ENCODE assay signal across 8 mouse cellular contexts in the genomic region with DNA sequence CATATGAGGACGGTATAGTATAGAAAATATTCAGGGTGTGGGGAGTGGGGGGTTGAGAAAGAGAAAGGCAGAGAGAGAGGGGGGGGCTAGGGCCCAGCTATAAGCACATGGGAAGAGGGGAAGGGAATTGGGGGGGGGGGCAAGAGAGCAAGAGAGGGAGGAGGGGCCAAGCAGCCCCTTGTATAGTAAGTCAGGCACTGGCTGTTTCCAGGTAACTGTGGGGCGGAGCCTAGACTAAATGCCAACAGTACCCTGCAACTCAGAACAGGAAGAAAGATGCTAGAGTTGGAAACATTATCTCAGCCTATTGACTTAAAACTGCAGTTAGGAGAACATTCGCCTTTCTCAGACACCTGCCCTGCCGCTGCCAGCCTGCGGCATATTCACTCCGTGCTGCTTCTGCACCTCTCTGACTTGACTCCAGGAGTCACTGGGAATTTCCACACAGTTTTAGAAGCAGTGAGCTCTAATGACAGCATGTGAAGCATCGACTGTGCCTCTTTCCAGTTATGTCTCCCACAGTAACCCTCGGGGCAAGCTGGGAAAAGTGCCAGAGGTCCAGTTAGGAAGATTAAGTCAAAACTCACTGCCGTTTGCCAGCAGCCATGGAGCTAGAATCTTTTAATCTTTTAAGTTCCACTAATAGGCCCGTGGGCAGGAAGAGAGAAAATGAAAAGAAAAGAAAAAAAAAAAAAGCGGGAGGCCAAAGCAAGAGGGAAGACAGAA. TPM values are rescaled to one million over a fixed set of nuclear protein-coding genes. Genes with fewer than 3 reads are reported as not detected.
A peak's percentile ranks its signal among the peaks of the same experiment; 100 is the strongest.
DNase-seq lines count a peak whose midpoint lies in the region; ATAC-seq and TF ChIP-seq lines count a peak whose summit lies in the region.

No protein-coding gene starts in this region.

- no peak for TF ChIP-seq CTCF in heart, adult 2 months (IDR thresholded peaks at IDR 0.05)

- no peaks in the 10 kb centered on the region for H3K36me3 ChIP-seq in heart, adult 2 months (ENCODE audit: control insufficient read depth, insufficient read depth, low read length)
- H3K36me3 ChIP-seq in heart, embryonic 10.5 days, result no peaks in the 10 kb centered on the region
- no peaks in the 10 kb centered on the region for H3K36me3 ChIP-seq in forebrain, embryonic 12.5 days (replicated peaks)
- no peaks in the 10 kb centered on the region for H3K36me3 ChIP-seq in hindbrain, embryonic 10.5 days
- no peaks in the 10 kb centered on the region for H3K36me3 ChIP-seq in neural tube, embryonic 15.5 days

- intact Hi-C loops in heart, adult 2 months (cut with DNase I), result no loop called here

- TF ChIP-seq EP300 in heart, adult 2 months (IDR thresholded peaks at IDR 0.05; ENCODE audit: insufficient read depth, low read depth, low read length), result no peak

- WGBS in heart, adult 2 months, result 43% methylated on average over 11 of the region's 11 CpGs
- WGBS in heart, embryonic 10.5 days, result 62% methylated on average over 11 of the region's 11 CpGs
- 38% methylated on average over 11 of the region's 11 CpGs for WGBS in forebrain, embryonic 12.5 days
- WGBS in hindbrain, embryonic 10.5 days, result 71% methylated on average over 11 of the region's 11 CpGs
- 47% methylated on average over 11 of the region's 11 CpGs for WGBS in neural tube, embryonic 15.5 days

- peak; percentile 12 to 21 for DNase-seq in heart, adult 2 months
- DNase-seq in heart, embryonic 10.5 days (ENCODE audit: low spot score), result no peak
- peak; percentile 38 for DNase-seq in adrenal gland, adult 2 months
- no peak for DNase-seq in hindbrain, embryonic 10.5 days (ENCODE audit: low spot score)
- DNase-seq in c-Kit-positive CD71-positive TER-119-positive erythroid progenitor cells, embryonic 14.5 days (ENCODE audit: low spot score), result no peak
- no peak for DNase-seq in spleen, adult 18-20 months

- H3K9me3 ChIP-seq in heart, embryonic 10.5 days, result no peaks in the 10 kb centered on the region
- no peaks in the 10 kb centered on the region for H3K9me3 ChIP-seq in forebrain, embryonic 12.5 days
- no peaks in the 10 kb centered on the region for H3K9me3 ChIP-seq in hindbrain, embryonic 10.5 days
- no peaks in the 10 kb centered on the region for H3K9me3 ChIP-seq in neural tube, embryonic 15.5 days (replicated peaks)

- H3K9ac ChIP-seq in heart, adult 2 months (ENCODE audit: low read depth, low read length), result no peak overlapping the region
- H3K9ac ChIP-seq in forebrain, embryonic 12.5 days, result no peak overlapping the region
- no peak overlapping the region for H3K9ac ChIP-seq in neural tube, embryonic 15.5 days (replicated peaks)

- ATAC-seq in forebrain, embryonic 12.5 days (ENCODE audit: low FRiP score), result peak; percentile 50
- no peak for ATAC-seq in neural tube, embryonic 15.5 days (ENCODE audit: low FRiP score)

- H3K79me2 ChIP-seq in heart, adult 2 months (replicated peaks; ENCODE audit: control insufficient read depth, insufficient read depth, low read length), result no peaks in the 10 kb centered on the region

- TF ChIP-seq POLR2A in heart, adult 2 months (IDR thresholded peaks at IDR 0.05; ENCODE audit: insufficient read depth, low read depth, low read length), result no peak

- no peaks in the 10 kb centered on the region for H3K4me1 ChIP-seq in heart, adult 2 months (ENCODE audit: control insufficient read depth, insufficient read depth, low read length)
- 0 out of 2 replicates have a peak, but pooled peaks cover 4% of the 10 kb centered on the region for H3K4me1 ChIP-seq in heart, embryonic 10.5 days
- peaks cover 46% of the 10 kb centered on the region for H3K4me1 ChIP-seq in forebrain, embryonic 12.5 days
- H3K4me1 ChIP-seq in hindbrain, embryonic 10.5 days (replicated peaks), result peaks cover 44% of the 10 kb centered on the region
- H3K4me1 ChIP-seq in neural tube, embryonic 15.5 days, result peaks cover 34% of the 10 kb centered on the region

- peak overlapping the region; percentile 41 for H3K4me2 ChIP-seq in forebrain, embryonic 12.5 days
- peak overlapping the region; percentile 9 for H3K4me2 ChIP-seq in neural tube, embryonic 15.5 days

- no peak overlapping the region for H3K27ac ChIP-seq in heart, adult 2 months
- H3K27ac ChIP-seq in heart, embryonic 10.5 days, result no peak overlapping the region
- H3K27ac ChIP-seq in forebrain, embryonic 12.5 days, result peak overlapping the region; percentile 95
- peak overlapping the region; percentile 46 for H3K27ac ChIP-seq in hindbrain, embryonic 10.5 days
- peak overlapping the region; percentile 77 for H3K27ac ChIP-seq in neural tube, embryonic 15.5 days (replicated peaks)

- H3K4me3 ChIP-seq in heart, adult 2 months, result no peak overlapping the region
- no peak overlapping the region for H3K4me3 ChIP-seq in heart, embryonic 10.5 days
- H3K4me3 ChIP-seq in forebrain, embryonic 12.5 days (replicated peaks), result no peak overlapping the region
- H3K4me3 ChIP-seq in hindbrain, embryonic 10.5 days, result no peak overlapping the region
- H3K4me3 ChIP-seq in neural tube, embryonic 15.5 days (replicated peaks), result no peak overlapping the region

- H3K27me3 ChIP-seq in heart, adult 2 months (ENCODE audit: control insufficient read depth, insufficient read depth, low read length), result no peaks in the 10 kb centered on the region
- H3K27me3 ChIP-seq in heart, embryonic 10.5 days (ENCODE audit: insufficient read depth, poor library complexity, severe bottlenecking), result no peaks in the 10 kb centered on the region
- no peaks in the 10 kb centered on the region for H3K27me3 ChIP-seq in forebrain, embryonic 12.5 days
- peaks cover 3% of the 10 kb centered on the region; the same call in 1 of the 2 replicates for H3K27me3 ChIP-seq in hindbrain, embryonic 10.5 days (ENCODE audit: insufficient read depth, poor library complexity, severe bottlenecking)
- H3K27me3 ChIP-seq in neural tube, embryonic 15.5 days (replicated peaks), result no peaks in the 10 kb centered on the region

RNA-seq across cellular contexts. Expression of gene Gtf2f2, which starts 20.6 kb away (rescaled TPM):
- total RNA-seq in heart, adult 2 months (2021), result 10 to 100 TPM; 10.2 to 12.3 TPM
- 2.6 and 3.3 TPM in 2 replicates for polyA plus RNA-seq in heart, adult 2 months (2012; rRNA removed)
- 37.7 and 43.5 TPM in 2 replicates for polyA plus RNA-seq in heart, embryonic 10.5 days (2016; fragmentation: Nextera tagmentation; extraction: Ambion mirVana)
- 10 to 100 TPM; 21.4 to 24.0 TPM for total RNA-seq in adrenal gland, adult 2 months (2021)
- polyA plus RNA-seq in adrenal gland, adult 2 months (2012; rRNA removed), result 1.3 and 2.5 TPM in 2 replicates
- 49.7 and 50.3 TPM in 2 replicates for polyA plus RNA-seq in forebrain, embryonic 12.5 days (2016; fragmentation: Nextera tagmentation; extraction: Ambion mirVana)
- 47.8 and 56.1 TPM in 2 replicates for polyA plus RNA-seq in hindbrain, embryonic 10.5 days (2016; fragmentation: Nextera tagmentation; extraction: Ambion mirVana)
- 37.1 and 37.4 TPM in 2 replicates for polyA plus RNA-seq in neural tube, embryonic 15.5 days (2015; fragmentation: Nextera tagmentation; extraction: Ambion mirVana)

Comparison
In these comparisons a context has a peak if more than half of its experiments do, and no peak if none do; other contexts are left out.
1. DNase-seq: peak in heart, adult 2 months (2 of 2) and adrenal gland, adult 2 months (single experiment); none in heart, embryonic 10.5 days (single experiment), hindbrain, embryonic 10.5 days (single experiment), c-Kit-positive CD71-positive TER-119-positive erythroid progenitor cells, embryonic 14.5 days (single experiment) and spleen, adult 18-20 months (0 of 2).
2. H3K27ac ChIP-seq: peak in forebrain, embryonic 12.5 days (single experiment), hindbrain, embryonic 10.5 days (single experiment) and neural tube, embryonic 15.5 days (single experiment); none in heart, adult 2 months (single experiment) and heart, embryonic 10.5 days (single experiment).